Mouse (Mus musculus) intestine, embryonic 14.5 days (tissue): ENCODE data around the gene Hcrt. TPM values are rescaled to one million over a fixed set of nuclear protein-coding genes. Genes with fewer than 3 reads are reported as not detected.
"Not testable (repeated sequence)": the region's sequence is repeated elsewhere in the genome, so short reads cannot be mapped to it uniquely, and the experiment has no call there.

Source experiments
- ATAC-seq: fragments of 200-750 bp; cut with Nextera tagmentation; replicated peaks from 2 replicates; pipeline ENCODE4 v1.8.0; 2017; ENCODE audit warnings: low read depth, moderate number of reproducible peaks, moderate TSS enrichment, moderate library complexity; ENCODE audit not compliant: low FRiP score, low TSS enrichment
- DNase-seq: peaks from one replicate; pipeline ENCODE4 v3.0.0-alpha.2; 2018; ENCODE audit warnings: low spot score
- H3K27ac ChIP-seq: fragments of 300-500 bp; sonication (generic); 2 replicates; pipeline ENCODE4 v1.5.1; 2014; ENCODE audit warnings: low read depth, mild to moderate bottlenecking, control low read depth
- H3K27me3 ChIP-seq: fragments of 300-500 bp; sonication (generic); replicated peaks from 2 replicates; pipeline ENCODE4 v1.6.1; 2014; ENCODE audit warnings: low read length, control low read depth; ENCODE audit not compliant: control insufficient read depth, insufficient read depth
- H3K36me3 ChIP-seq: fragments of 300-500 bp; sonication (generic); 2 replicates; pipeline ENCODE4 v1.6.1; 2014; ENCODE audit warnings: low read length, control low read depth; ENCODE audit not compliant: control insufficient read depth, insufficient read depth
- H3K4me1 ChIP-seq: fragments of 300-500 bp; sonication (generic); replicated peaks from 2 replicates; pipeline ENCODE4 v1.6.1; 2014; ENCODE audit warnings: low read length, control low read depth, mixed read lengths; ENCODE audit not compliant: control insufficient read depth, insufficient read depth
- H3K4me2 ChIP-seq: fragments of 300-500 bp; sonication (generic); 2 replicates; pipeline ENCODE4 v1.6.1; 2014; ENCODE audit warnings: low read length
- H3K4me3 ChIP-seq: fragments of 300-500 bp; sonication (generic); 2 replicates; pipeline ENCODE4 v1.5.1; 2014; ENCODE audit warnings: low read depth, low read length, control low read depth, mixed read lengths
- H3K9ac ChIP-seq: fragments of 300-500 bp; sonication (generic); 2 replicates; pipeline ENCODE4 v1.6.1; 2014; ENCODE audit warnings: mild to moderate bottlenecking, low read length
- H3K9me3 ChIP-seq: fragments of 300-500 bp; sonication (generic); 2 replicates; pipeline ENCODE4 v1.6.1; 2016; ENCODE audit warnings: low read length, control low read depth; ENCODE audit not compliant: control insufficient read depth
- WGBS: fragments of 180-500 bp; shearing (Covaris S2); extraction: QIAGEN DNeasy Blood & Tissue Kit; methylation state at CpG from one replicate; pipeline ENCODE4 v1.1.7; 2014; 5-methylcytosine and 5-hydroxymethylcytosine counted together
- polyA plus RNA-seq: library from polyadenylated mRNA; unstranded; fragments of >200 nt; fragmentation: Nextera tagmentation; extraction: Ambion mirVana; gene quantifications from 2 replicates; pipeline ENCODE4 v1.2.1, GENCODE M21; 2014

Gene Hcrt
- polyA plus RNA-seq, 1 experiment from 2014 or later = not detected

DNA sequence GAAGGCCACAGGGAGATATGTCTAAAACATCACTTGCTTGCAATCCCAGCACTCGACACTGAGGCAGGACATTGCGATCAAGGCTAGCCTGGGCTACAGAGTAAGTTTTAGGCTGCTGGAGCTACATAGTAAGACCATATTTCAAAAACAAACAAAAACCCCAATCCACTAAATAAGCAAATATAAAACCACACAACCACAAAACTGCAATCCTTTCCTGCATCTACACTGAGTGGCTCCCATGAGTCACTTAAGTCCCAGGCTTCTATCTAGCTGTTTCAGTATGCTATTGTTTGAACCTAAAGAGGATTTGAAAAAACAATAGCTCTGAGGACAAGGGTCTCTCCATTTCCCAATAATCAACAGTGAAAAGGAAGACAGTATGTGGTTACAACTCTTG is 32.7 kb upstream of the Hcrt start:
- Histone ChIP-seq H3K9me3 (no peaks in the 10 kb centered on the region), H3K4me1 (no peaks in the 10 kb centered on the region), H3K4me3 (no peak overlapping the region), H3K9ac (no peak overlapping the region), H3K27me3 (no peaks in the 10 kb centered on the region), H3K27ac (no peak overlapping the region), H3K4me2 (no peak overlapping the region), H3K36me3 (peaks cover 45% of the 10 kb centered on the region)
- DNase-seq (no peak), ATAC-seq (no peak)
- WGBS = 87% methylated on average over 2 of the region's 2 CpGs

DNA sequence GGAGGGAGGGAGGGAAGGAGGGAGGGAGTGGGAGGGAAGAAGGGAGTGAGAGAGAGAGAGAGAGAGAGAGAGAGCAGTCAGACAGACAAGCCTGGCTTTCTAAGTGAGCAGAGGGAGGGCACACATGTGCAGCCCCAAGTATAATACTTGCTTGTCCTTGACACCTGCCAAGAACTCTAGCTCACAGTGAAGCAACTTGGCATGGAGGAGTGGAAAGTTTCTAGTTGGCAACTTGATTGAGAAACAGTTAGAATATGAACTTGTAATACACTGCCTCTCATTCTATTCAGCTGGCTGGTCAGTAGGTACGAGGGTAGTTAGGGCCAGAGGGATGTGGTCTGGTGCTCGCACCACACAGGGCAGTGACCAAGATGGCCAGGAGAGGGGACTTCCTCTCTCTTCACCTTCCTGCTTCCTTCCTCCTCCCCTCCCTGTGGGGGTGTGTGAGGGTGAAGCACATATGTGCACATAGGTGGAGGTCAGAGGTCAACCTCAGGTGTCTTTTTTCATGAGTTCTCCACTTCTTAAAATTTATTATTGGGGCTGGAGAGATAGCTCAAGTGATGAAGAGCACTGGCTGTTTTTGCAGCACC is 28.8 kb upstream of the Hcrt start:
- Histone ChIP-seq H3K9ac (no peak overlapping the region), H3K4me3 (no peak overlapping the region), H3K27ac (no peak overlapping the region), H3K27me3 (no peaks in the 10 kb centered on the region), H3K4me1 (no peaks in the 10 kb centered on the region), H3K9me3 (no peaks in the 10 kb centered on the region), H3K4me2 (no peak overlapping the region), H3K36me3 (peaks cover 67% of the 10 kb centered on the region)
- DNase-seq (no peak), ATAC-seq (no peak)
- WGBS = 87% methylated on average over 2 of the region's 2 CpGs

DNA sequence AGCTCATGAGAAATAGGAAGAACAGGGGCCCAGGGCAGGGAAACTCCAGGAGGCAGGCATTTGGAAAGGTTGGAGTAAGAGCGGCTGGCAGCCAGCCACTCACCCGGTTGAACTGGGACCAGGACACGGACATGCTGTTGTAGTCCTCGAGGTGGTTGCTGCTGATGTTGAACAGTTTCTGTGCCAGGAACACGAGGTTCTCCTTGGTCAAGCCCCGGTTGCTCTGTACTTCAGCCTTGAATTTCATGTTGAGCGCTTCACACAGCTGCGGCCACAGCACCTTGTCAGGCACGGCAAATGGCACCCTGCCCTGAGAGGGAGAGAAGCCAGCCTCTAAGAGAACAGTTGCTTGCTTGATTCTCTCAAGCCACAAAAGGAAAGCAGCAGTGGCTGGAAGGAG is 27.9 kb upstream of the Hcrt start:
- not testable (repeated sequence) for H3K9me3 ChIP-seq, H3K4me3 ChIP-seq, H3K4me1 ChIP-seq, H3K9ac ChIP-seq, H3K27me3 ChIP-seq, ATAC-seq, H3K4me2 ChIP-seq, H3K27ac ChIP-seq, DNase-seq
- WGBS = 93% methylated on average over 9 of the region's 9 CpGs
- H3K36me3 ChIP-seq = peaks cover 58% of the 10 kb centered on the region

DNA sequence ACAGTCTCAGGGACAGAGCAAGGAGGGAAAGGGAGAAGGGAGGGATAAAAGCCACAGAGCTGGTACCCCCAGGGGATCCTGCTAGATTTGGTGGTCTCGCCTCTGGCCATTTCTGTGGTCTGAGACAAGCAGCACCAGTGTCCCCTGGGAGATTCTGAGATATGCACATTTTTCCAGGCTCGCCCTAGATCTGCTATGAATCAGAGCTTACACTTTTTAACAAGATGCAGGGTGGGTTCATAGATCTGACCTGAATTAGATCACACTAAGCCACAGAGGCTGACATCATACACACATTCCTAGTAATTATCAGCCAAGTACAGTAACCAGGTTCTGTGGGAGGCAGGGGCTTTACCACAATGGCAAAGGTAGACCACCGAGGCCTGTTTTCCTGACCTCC is 27.0 kb upstream of the Hcrt start:
- WGBS = 86% methylated on average over 3 of the region's 3 CpGs
- Histone ChIP-seq H3K9ac (no peak overlapping the region), H3K9me3 (no peaks in the 10 kb centered on the region), H3K4me1 (no peaks in the 10 kb centered on the region), H3K36me3 (peaks cover 56% of the 10 kb centered on the region), H3K27me3 (no peaks in the 10 kb centered on the region), H3K4me2 (no peak overlapping the region), H3K27ac (no peak overlapping the region), H3K4me3 (no peak overlapping the region)
- ATAC-seq = no peak
- no peak for DNase-seq

DNA sequence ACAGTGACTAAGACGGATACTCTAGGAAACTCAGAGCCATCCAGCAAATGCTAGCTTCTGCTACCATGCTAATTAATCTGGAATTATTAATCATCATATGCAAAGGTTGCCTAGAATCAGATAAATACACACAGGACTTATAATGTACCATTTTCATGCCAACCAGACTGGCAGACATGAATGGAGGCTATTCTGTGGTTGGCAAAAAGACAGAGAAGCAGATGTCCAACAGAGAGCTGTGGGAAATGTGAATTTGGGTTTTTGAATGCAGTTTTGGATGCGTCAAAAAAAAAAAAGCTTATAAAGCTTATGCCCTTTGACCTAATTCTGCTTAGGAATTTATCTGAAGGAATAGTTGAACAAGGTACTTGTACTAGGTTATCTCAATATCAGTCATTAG is 23.0 kb upstream of the Hcrt start:
- Histone ChIP-seq H3K27me3 (no peaks in the 10 kb centered on the region), H3K9ac (no peak overlapping the region), H3K4me3 (no peak overlapping the region), H3K9me3 (no peaks in the 10 kb centered on the region), H3K27ac (no peak overlapping the region), H3K36me3 (peaks cover 65% of the 10 kb centered on the region), H3K4me2 (no peak overlapping the region), H3K4me1 (no peaks in the 10 kb centered on the region)
- ATAC-seq (no peak), DNase-seq (no peak)
- WGBS = 96% methylated on average over 2 of the region's 2 CpGs

DNA sequence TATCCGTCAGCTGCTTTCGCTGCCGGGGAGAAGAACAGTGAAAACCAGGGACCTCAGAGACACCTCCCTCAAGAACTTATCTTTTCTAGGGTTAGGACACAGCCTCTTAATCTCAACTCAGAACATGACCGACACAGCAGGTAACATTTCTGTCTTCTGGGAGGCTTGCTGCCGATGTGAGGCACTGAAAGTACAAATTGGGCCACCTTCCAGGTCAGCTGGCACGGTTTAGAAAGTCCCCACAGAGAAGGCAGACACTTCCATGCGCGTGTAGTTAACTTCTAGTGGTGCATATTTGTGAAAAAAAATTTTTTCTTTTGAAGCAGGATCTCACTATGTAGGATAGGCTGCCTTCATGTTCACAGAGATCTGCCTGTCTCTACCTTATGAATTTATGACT is 21.6 kb upstream of the Hcrt start:
- no peak overlapping the region for H3K9ac ChIP-seq
- no peak overlapping the region for H3K27ac ChIP-seq
- DNase-seq (no peak), ATAC-seq (no peak)
- no peak overlapping the region for H3K4me3 ChIP-seq
- H3K27me3 ChIP-seq = no peaks in the 10 kb centered on the region
- no peaks in the 10 kb centered on the region for H3K9me3 ChIP-seq
- H3K4me1 ChIP-seq = no peaks in the 10 kb centered on the region
- H3K36me3 ChIP-seq = peaks cover 50% of the 10 kb centered on the region
- 89% methylated on average over 8 of the region's 8 CpGs for WGBS
- no peak overlapping the region for H3K4me2 ChIP-seq

DNA sequence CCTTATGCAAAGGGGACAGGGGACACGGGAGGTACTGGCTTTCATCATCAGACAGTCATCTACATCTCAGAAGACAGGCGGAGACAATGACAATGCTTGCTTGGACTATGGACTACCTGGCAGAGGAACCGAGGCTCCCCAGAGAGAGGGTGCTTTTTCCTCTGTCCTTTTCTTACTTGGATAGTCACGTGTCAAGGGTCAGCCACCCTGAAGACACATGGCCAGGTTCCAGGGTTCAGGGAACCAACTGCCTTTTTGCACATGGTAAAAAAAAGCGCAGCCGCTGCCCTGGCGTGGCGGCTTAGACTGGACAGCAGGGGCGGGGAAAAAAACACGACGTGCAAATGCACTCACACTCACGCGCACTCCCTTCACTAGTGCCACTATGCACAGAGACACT is 19.8 kb upstream of the Hcrt start:
- no peaks in the 10 kb centered on the region for H3K27me3 ChIP-seq
- no peaks in the 10 kb centered on the region for H3K9me3 ChIP-seq
- no peak overlapping the region for H3K4me3 ChIP-seq
- no peak overlapping the region for H3K4me2 ChIP-seq
- H3K4me1 ChIP-seq = no peaks in the 10 kb centered on the region
- H3K27ac ChIP-seq = no peak overlapping the region
- H3K36me3 ChIP-seq = peaks cover 42% of the 10 kb centered on the region
- no peak overlapping the region for H3K9ac ChIP-seq
- DNase-seq (no peak), ATAC-seq (no peak)
- 88% methylated on average over 13 of the region's 13 CpGs for WGBS

DNA sequence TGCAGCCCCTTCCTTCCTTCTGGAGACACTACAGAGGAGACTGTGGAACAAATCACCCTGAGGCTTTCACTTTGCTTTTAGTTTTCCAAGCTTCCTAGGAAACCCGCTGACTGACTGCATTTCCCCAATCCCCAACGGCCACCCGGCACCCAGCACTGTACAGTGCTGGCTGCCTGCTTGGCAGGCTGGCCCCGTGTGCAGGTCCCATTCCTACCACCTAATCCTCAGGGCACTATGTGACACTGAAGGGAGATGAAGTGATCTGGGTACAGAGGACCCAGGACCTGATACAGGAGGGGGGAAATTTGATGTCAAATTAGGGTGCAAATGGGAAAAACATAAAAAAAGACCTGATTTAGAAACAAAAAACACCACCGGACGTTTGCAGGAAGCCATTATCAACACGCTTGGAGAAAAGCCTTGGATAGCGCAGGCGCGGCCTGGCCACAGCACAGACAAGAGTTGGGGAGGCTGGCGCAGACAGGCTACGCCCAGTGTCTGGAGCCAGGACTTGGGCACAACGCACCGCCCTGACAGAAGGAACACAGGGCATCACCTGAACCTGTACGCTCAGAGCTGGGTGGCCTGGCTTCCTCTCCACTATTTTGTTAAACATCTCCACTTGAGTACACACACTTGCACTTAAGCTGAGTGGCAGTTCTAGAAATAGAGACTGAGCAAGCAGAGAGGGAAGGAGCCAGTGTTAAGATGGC is 19.2 kb upstream of the Hcrt start:
- no peak overlapping the region for H3K27ac ChIP-seq
- H3K27me3 ChIP-seq = no peaks in the 10 kb centered on the region
- no peak for DNase-seq
- WGBS = 88% methylated on average over 15 of the region's 15 CpGs
- peaks cover 36% of the 10 kb centered on the region for H3K36me3 ChIP-seq
- no peak for ATAC-seq
- no peak overlapping the region for H3K4me2 ChIP-seq
- no peak overlapping the region for H3K9ac ChIP-seq
- H3K4me1 ChIP-seq = no peaks in the 10 kb centered on the region
- H3K9me3 ChIP-seq = no peaks in the 10 kb centered on the region
- H3K4me3 ChIP-seq = no peak overlapping the region

DNA sequence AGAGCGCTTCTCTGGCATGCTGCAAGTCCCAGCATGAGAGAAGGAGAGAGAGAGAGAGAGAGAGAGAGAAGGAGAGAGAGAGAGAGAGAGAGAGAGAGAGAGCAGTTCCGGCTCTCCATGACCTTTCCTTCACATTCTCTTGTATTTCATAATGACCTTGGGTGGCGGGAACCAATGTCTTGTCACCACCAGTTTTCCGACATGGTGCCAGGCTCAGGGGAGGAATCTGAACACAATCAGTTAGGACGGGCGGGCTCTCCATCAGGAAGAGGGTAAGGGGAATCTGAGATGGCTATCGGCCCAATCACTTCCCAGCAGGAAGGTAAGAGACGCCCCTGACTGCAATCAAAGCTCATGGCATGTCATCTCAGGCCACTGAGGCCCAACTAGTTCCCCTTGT is 17.5 kb upstream of the Hcrt start:
- DNase-seq = no peak
- Histone ChIP-seq H3K9me3 (no peaks in the 10 kb centered on the region), H3K36me3 (peaks cover 33% of the 10 kb centered on the region), H3K9ac (no peak overlapping the region), H3K27ac (no peak overlapping the region), H3K4me2 (no peak overlapping the region), H3K4me1 (no peaks in the 10 kb centered on the region), H3K27me3 (no peaks in the 10 kb centered on the region), H3K4me3 (no peak overlapping the region)
- WGBS = 80% methylated on average over 8 of the region's 8 CpGs
- ATAC-seq = no peak
